Mouse (Mus musculus) forebrain, embryonic 10.5 days (tissue): ENCODE results near the gene Cryba4. TPM values are rescaled to one million over a fixed set of nuclear protein-coding genes. Genes with fewer than 3 reads are reported as not detected.
A peak's percentile ranks its signal among the peaks of the same experiment; 100 is the strongest.

ENCODE experiments used
- DNase-seq: peaks from one replicate; pipeline ENCODE4 v3.0.0-alpha.2; 2017; ENCODE audit warnings: low spot score; ENCODE audit errors: extremely low spot score
- H3K27ac ChIP-seq: fragments of 300-500 bp; sonication (generic); 2 replicates; pipeline ENCODE4 v1.5.1; 2016; ENCODE audit warnings: mild to moderate bottlenecking
- H3K27me3 ChIP-seq: fragments of 300-500 bp; sonication (generic); 2 replicates; pipeline ENCODE4 v1.6.1; 2016; ENCODE audit warnings: mild to moderate bottlenecking; ENCODE audit not compliant: poor library complexity, severe bottlenecking
- H3K36me3 ChIP-seq: fragments of 300-500 bp; sonication (generic); replicated peaks from 2 replicates; pipeline ENCODE4 v1.6.1; 2016; ENCODE audit warnings: mild to moderate bottlenecking, moderate library complexity
- H3K4me1 ChIP-seq: fragments of 300-500 bp; sonication (generic); 2 replicates; pipeline ENCODE4 v1.6.1; 2016
- H3K4me3 ChIP-seq: fragments of 300-500 bp; sonication (generic); 2 replicates; pipeline ENCODE4 v1.5.1; 2016; ENCODE audit warnings: mild to moderate bottlenecking, moderate library complexity
- H3K9me3 ChIP-seq: fragments of 300-500 bp; sonication (generic); 2 replicates; pipeline ENCODE4 v1.6.1; 2016; ENCODE audit warnings: mild to moderate bottlenecking, moderate library complexity
- WGBS: fragments of 180-500 bp; shearing (Covaris S2); methylation state at CpG from one replicate; pipeline ENCODE4 v1.1.7; 2016; 5-methylcytosine and 5-hydroxymethylcytosine counted together
- polyA plus RNA-seq: library from polyadenylated mRNA; unstranded; fragments of >200 nt; fragmentation: Nextera tagmentation; extraction: Ambion mirVana; gene quantifications from 2 replicates; pipeline ENCODE4 v1.2.1, GENCODE M21; 2016

The Cryba4 gene
- polyA plus RNA-seq, 1 experiment from 2014 or later, result 0.48 TPM

DNA sequence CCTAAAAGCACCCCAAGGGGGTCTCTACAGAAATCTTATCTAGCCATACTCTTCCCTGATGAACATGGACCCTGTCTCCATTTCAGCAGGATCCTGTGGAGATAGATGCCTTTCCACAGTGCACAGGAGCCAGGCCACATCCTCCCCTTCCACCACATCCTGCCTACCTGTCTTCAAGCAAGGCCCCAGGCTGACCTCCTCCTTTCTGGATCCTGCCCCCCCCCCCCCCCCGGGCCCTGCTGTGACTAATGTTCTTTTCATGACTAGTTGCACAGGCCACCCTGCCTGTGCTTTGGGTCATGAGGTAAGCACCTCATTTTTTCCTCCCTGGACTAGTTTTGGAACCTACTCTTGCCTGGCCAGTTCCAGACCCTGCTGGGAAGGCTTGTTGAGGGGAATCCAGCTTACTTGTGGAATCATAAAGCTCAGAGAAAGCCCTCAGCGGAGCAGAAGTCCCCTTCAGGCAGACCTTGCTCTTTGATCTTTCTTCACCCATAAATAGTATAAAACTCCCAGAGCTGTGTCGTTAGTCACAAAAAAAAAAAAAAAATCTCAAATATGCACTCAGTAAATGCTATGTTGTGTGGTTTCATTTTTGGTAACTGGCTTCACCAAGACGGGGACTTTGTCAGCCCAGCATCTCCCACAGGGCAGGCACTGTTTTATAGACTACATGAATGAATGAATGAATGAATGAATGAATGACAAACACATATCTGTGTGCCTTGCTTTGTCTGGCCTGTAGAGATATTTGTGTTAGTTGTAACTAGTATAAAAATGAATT is 22.9 kb upstream of the Cryba4 start:
- no peak for DNase-seq
- H3K9me3 ChIP-seq, result no peaks in the 10 kb centered on the region
- H3K27me3 ChIP-seq, result peaks cover 26% of the 10 kb centered on the region
- peaks cover 74% of the 10 kb centered on the region for H3K4me1 ChIP-seq
- no peaks in the 10 kb centered on the region for H3K36me3 ChIP-seq
- WGBS, result 63% methylated on average over 4 of the region's 4 CpGs
- H3K4me3 ChIP-seq, result peak overlapping the region; percentile 86
- H3K27ac ChIP-seq, result no peak overlapping the region

DNA sequence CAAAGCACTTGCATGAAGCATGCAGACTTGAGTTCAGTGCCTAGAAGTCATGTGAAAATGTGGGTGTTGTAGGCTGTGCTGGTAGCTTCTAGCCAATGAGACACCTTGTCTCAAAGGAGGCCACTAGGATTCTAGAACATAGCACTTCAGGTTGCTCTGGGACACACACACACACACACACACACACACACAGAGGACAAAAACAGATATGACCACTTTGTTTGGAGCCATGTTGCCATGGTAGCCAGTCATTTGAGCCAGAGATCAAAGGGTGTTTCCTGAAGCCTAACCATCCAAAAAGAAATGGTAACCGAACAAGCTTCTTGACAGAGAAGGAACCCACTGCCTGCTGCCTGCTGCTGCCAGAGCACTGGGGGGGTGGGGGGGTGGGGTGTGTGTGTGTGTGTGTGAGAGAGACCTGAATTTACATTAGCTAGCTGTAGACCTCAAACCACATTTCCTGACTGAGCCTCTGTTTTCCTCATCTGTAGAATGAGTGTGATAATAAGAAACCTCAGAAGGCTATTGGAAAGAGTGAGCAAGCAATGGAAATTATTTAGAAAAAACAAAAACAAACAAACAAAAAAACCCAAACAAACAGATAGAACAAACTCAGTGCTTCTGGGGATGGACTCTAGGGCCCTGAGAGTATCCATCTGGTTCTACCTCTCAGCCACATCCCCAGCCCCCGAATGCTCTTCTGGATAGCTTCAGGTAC is 21.6 kb upstream of the Cryba4 start:
- 65% methylated on average over 2 of the region's 2 CpGs for WGBS
- Histone ChIP-seq H3K4me1 (peaks cover 65% of the 10 kb centered on the region), H3K36me3 (no peaks in the 10 kb centered on the region), H3K27me3 (peaks cover 37% of the 10 kb centered on the region), H3K4me3 (no peak overlapping the region), H3K9me3 (no peaks in the 10 kb centered on the region), H3K27ac (no peak overlapping the region)
- no peak for DNase-seq

DNA sequence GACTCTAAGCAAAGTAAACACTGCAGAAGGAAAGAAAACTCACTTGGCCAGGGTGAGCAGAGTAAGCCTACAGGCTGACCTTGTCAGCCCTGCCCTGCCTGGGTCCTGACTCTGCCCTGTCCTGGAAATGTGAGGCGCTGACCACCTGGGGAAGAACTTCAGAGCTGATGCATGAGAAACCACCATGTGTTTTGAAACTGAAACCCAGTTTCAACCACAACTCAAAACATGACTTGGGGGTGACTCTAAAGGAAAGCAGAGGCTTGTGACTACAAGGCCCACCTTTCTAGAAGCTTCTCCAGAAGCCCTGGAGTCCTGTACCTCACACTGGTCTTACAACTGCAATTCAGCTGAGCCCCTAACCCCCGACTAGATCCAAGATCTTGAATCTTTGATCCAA is 20.6 kb upstream of the Cryba4 start:
- DNase-seq, result no peak
- Histone ChIP-seq H3K9me3 (no peaks in the 10 kb centered on the region), H3K36me3 (no peaks in the 10 kb centered on the region), H3K4me3 (no peak overlapping the region), H3K27ac (no peak overlapping the region), H3K4me1 (peaks cover 58% of the 10 kb centered on the region), H3K27me3 (peaks cover 47% of the 10 kb centered on the region)
- 79% methylated on average over 2 of the region's 2 CpGs for WGBS

DNA sequence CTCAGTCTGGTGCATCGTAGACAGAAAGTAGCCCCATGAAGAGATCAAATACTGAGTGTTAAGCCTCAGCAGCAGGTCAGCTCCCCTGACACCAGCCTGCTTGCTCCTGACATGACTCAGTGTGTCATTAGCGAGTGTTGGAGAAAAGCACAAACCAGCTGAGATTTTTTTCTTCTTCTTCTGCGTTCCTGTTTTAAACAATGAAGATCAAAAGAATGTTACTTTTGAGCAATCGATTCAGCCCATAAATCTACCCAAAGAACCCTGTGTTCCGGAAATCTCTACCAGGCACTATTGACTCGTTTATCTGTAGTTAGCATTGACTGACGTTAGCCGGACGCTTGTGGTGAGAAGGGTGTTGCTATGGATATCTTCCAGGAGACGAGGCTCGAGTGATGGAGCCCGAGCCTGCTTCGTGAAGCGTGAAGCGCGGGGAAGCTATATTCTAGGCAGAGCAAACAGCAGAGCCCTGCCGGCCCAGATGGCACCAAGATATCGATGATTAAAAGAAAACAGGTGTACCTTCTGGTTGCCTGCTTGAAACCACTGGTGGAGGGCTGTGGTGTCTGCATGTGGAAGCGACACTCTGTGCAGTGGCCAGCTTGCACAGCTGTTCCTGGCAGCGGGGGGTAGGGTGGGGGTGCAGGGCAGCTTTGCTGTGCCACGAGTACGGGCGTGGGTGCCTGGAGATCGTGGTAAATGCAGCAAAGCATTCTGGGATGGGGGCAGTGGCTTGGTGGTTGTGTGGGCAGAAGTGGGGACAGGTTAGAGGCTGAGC is 18.6 kb upstream of the Cryba4 start:
- Histone ChIP-seq H3K9me3 (no peaks in the 10 kb centered on the region), H3K4me1 (peaks cover 45% of the 10 kb centered on the region), H3K27ac (no peak overlapping the region), H3K4me3 (no peak overlapping the region), H3K27me3 (peaks cover 62% of the 10 kb centered on the region), H3K36me3 (no peaks in the 10 kb centered on the region)
- no peak for DNase-seq
- 73% methylated on average over 24 of the region's 24 CpGs for WGBS

DNA sequence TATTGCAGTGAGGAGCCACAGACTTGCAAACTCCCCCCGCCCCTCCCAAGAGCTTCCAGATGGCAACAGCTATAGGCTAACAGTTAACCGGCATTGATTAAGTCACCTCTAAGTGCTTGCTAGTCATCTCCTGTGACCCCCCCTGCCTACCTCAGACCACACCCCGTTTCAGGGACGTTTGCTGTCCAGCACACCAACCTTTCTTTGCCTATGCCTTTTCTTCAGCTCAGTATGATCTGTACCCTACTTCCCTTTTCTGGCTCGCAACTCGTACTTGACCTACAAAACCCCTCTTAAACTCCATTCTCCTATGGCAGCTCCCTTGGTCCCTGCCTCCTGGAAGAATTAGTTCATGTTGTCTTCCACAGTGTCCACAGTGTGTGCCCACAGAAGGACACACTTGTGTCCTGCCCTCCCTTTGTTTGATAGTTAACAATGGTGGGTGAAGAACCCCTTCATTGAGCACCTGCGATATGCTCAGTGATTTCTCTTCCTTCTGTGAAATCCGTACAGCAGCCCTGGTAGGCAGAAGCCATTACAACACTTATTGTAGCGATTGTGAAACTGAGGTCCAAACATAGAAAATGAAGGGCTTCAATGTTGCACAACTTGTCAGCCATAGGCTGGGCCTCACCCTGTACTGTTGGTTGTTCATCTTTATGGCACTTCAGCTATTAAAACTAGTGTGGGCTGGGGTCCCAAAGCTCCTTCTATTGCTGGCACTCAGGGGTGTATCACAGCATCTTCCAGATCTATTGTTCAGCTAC is 13.9 kb upstream of the Cryba4 start:
- no peak for DNase-seq
- Histone ChIP-seq H3K27ac (peak overlapping the region; percentile 66), H3K36me3 (no peaks in the 10 kb centered on the region), H3K27me3 (peaks cover 53% of the 10 kb centered on the region), H3K4me3 (peak overlapping the region; percentile 25), H3K9me3 (no peaks in the 10 kb centered on the region), H3K4me1 (peaks cover 26% of the 10 kb centered on the region)
- WGBS, result 63% methylated on average over 9 of the region's 9 CpGs

DNA sequence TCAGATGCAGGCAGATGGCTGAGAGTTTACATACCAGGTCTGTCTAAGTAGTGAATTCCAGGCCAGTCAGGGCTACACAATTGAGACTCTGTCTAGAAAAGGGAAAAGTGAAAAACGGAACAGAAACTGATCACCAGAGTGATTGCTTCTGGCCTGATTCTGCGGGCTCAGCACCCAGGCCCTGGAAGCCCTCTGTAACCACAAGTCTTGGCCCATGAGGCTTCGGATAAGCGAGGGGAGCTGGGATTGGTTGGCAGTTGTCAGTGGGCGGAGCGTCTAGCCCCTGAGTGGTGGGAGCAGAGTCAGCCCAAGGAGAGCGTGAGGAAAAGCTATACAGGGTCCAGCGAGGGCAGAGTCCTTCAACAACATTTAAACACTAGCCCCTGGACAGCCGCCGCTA is 13.2 kb upstream of the Cryba4 start:
- Histone ChIP-seq H3K36me3 (no peaks in the 10 kb centered on the region), H3K4me1 (peaks cover 19% of the 10 kb centered on the region), H3K27me3 (peaks cover 50% of the 10 kb centered on the region), H3K9me3 (no peaks in the 10 kb centered on the region), H3K4me3 (peak overlapping the region; percentile 25), H3K27ac (peak overlapping the region; percentile 66)
- WGBS, result 11% methylated on average over 10 of the region's 10 CpGs
- peak; percentile 60 for DNase-seq

DNA sequence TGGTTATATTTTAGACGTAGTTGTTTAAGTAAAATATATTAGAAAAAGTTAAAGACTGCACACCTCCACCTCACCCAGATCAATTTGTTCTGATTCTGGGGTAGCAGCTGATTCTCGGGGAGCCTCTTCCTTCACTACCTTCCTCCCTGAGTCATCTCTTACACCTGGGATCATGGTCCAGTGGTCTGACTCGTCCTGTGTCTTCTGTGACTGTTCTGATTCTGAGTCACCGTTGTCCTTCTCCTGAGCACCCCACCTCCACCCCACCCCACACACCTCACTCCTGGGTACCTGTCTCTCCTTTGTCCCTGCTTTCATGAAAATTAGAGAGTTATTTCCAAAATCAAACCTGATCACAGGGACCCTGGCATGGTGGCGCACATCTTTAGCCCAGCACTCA is 12.8 kb upstream of the Cryba4 start:
- Histone ChIP-seq H3K27me3 (peaks cover 46% of the 10 kb centered on the region), H3K9me3 (no peaks in the 10 kb centered on the region), H3K36me3 (no peaks in the 10 kb centered on the region), H3K4me3 (no peak overlapping the region), H3K4me1 (peaks cover 16% of the 10 kb centered on the region), H3K27ac (peak overlapping the region; percentile 66; the same call in 1 of the 2 replicates)
- WGBS, result 88% methylated on average over 5 of the region's 5 CpGs
- DNase-seq, result no peak

DNA sequence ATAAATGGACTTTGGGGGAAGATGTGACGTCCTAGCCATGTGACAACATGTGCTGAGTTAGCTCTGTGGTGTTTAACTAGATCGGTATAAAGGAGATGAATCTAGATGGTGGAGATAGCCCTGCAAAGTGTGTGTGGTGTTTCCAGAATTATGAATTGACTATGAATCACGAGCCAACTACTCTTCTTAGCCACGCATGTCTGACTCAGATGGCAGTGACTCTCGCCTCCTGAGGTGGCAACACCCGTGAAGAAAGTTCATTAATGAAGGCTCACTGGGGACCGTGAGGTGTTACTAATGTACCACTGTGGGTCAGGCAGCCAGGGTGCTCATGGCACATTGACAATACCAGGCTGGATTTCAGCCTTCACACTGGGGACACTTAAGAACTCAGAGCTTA is 11.8 kb upstream of the Cryba4 start:
- H3K27me3 ChIP-seq, result peaks cover 38% of the 10 kb centered on the region
- 88% methylated on average over 7 of the region's 7 CpGs for WGBS
- peaks cover 14% of the 10 kb centered on the region for H3K4me1 ChIP-seq
- H3K4me3 ChIP-seq, result no peak overlapping the region
- no peaks in the 10 kb centered on the region for H3K9me3 ChIP-seq
- no peak for DNase-seq
- H3K36me3 ChIP-seq, result no peaks in the 10 kb centered on the region
- H3K27ac ChIP-seq, result no peak overlapping the region

DNA sequence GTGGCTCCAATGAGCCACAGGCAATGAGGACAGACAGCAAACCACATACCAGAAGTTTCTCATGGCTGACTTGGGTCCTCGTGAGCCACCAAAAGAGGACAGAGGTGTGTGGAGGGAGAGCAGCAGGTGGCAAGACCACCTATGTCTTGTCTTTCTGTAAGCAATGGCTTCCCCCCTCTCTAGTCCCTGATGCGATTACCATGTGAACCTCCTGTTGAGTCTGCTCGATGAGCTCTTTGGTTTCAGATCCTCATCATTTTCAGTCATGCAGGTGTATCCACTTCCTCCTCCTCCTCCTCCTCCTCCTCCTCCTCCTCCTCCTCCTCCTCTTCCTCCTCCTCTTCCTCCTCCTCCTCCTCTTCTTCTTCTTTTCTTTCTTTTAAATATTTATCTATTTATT is 8.5 kb upstream of the Cryba4 start:
- Histone ChIP-seq H3K9me3 (no peaks in the 10 kb centered on the region), H3K36me3 (no peaks in the 10 kb centered on the region), H3K27ac (no peak overlapping the region), H3K4me3 (no peak overlapping the region), H3K27me3 (peaks cover 10% of the 10 kb centered on the region), H3K4me1 (peaks cover 7% of the 10 kb centered on the region)
- WGBS, result 90% methylated on average over 3 of the region's 3 CpGs
- DNase-seq, result no peak

DNA sequence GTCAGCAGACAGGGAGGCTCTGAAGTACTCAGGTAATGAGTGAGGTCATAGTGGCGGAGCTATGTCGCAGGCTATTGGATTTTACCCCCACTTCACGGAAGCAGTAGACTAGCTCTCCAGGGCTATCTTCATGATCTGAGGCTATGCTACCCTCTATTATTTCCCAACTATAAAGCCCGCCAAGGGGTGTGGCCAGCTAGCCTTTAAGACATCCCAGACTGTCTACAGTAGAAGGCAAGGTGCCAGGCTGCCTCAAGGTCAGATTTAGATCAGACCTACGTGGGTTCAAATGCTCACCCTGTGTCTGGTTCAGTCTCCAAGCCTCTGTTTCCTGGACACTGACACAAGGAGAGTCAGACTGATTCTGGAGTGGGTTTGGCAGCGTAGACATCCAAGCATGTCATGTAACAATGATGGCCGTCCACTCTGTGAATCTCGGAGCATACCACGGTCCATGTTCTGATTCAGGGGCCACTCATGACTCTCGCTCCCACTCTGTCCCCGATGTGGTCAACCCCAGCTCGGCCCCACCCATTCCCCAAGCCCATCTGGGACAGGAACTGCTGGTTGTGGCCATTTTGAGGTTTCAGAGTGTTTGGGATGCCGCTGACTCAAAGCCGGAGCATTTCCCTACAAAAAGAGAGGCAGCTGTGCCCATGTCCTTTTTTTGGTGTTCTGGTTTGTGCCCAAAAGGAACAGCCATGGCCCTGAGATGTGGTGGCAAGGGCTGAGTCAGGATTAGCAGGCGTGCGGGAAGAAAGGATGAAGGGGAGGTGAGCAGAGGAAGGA is 7.7 kb upstream of the Cryba4 start:
- DNase-seq, result no peak

DNA sequence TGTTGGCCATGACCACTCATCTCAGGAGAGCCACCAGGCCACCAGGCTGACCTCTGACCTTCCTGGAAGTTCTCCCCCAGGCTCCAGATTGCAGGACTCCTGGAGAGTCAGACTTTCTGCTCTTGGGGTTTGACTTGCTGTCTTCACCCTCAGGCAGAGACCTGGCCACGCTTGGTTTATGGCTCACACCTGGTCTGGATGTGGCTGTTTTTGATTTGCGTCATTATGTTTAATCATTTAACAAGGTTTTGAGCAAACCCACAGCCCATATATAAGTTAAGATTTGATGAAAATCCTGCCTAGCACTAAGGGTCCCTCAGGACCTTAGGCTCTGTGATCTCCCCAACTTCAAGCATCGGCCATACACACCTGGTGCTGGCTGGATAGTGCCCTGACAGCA is 5.6 kb upstream of the Cryba4 start:
- Histone ChIP-seq H3K9me3 (no peaks in the 10 kb centered on the region), H3K4me1 (peaks cover 17% of the 10 kb centered on the region), H3K4me3 (no peak overlapping the region), H3K27ac (no peak overlapping the region), H3K27me3 (peaks cover 5% of the 10 kb centered on the region; the same call in 1 of the 2 replicates), H3K36me3 (no peaks in the 10 kb centered on the region)
- no peak for DNase-seq
- 80% methylated on average over 3 of the region's 3 CpGs for WGBS

More for the DNA sequence above, 7.7 kb upstream of the Cryba4 start:
- WGBS, result 91% methylated on average over 16 of the region's 16 CpGs
- Histone ChIP-seq H3K27ac (no peak overlapping the region), H3K36me3 (no peaks in the 10 kb centered on the region), H3K4me1 (peaks cover 3% of the 10 kb centered on the region; the same call in 1 of the 2 replicates), H3K4me3 (no peak overlapping the region), H3K9me3 (no peaks in the 10 kb centered on the region), H3K27me3 (peaks cover 7% of the 10 kb centered on the region)
